Mouse (Mus musculus): ENCODE measurements at regions not wholly inside any gene's neighbourhood (a gene's known extent, or its start where the extent isn't known, plus 50 kb on each side); places are given as distances from the start of the nearest gene placed in this dataset.

DNA sequence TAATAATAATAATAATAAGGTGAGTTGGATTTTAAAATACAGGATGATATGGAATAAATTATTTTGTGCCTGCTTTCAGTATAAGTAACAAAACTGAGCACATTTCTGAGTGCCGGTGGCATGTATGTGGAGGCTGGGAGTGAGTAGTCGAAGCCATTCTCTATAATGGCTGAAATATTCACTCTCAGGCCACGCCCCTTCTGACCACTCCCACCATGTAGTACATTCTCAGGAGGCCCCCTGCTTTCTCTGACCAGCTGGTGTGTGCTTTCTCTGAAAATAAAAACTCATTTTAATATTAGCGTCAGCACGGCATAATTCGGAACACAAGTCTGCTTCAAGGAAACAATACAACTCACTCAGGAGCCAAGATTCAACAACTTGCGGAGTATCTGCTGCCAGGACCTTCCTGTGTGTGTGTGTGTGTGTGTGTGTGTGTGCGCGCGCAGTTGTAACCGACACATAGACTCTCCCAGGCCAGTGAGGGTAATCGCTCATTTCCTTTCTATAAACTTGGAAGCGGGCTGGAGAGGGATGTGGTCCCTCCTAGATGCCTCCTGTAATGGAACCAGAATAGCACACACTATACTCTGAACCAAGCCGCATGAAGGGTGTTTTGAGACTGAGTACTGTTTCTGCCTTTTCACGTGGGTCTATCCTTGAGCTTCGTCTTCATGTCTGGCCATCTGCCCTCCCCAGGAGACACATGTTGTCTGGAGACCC, 67.9 kb upstream of the Sesn3 start:
- H3K4me1 ChIP-seq = no peaks in the 10 kb centered on the region; the same call in 1 of the 2 replicates
- 84% methylated on average over 16 of the region's 16 CpGs for WGBS
- no peaks in the 10 kb centered on the region for H3K27me3 ChIP-seq
- no peak overlapping the region for H3K27ac ChIP-seq
- H3K36me3 ChIP-seq = no peaks in the 10 kb centered on the region
- no peak overlapping the region for H3K4me2 ChIP-seq (replicated peaks)
- H3K4me3 ChIP-seq = no peak overlapping the region
- no peak overlapping the region for H3K9ac ChIP-seq
- no peak for ATAC-seq (ENCODE audit: insufficient number of reproducible peaks, insufficient read depth, low FRiP score, low TSS enrichment)
- no peaks in the 10 kb centered on the region for H3K9me3 ChIP-seq

DNA sequence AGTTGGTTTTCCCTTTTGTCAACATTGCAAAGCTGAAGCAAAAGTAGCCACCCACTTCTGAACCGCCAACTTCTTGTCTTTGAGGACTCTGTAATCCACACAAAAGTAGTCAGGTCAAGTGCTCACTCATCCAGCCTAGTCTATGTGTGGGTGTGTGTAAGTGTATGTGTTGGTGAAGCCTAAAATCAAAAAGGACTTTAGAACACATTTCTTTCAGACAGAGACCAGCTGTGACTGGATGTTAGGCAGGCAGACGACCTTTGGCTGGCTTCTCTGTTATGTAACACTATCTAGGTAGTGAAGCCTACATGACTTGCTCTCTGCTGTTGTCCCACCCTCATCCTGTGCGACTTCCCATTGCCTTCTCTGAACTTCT, 67.3 kb upstream of the Sesn3 start:
- H3K4me2 ChIP-seq (replicated peaks) = no peak overlapping the region
- H3K9ac ChIP-seq = no peak overlapping the region
- H3K27me3 ChIP-seq = no peaks in the 10 kb centered on the region
- no peak overlapping the region for H3K27ac ChIP-seq
- no peak overlapping the region for H3K4me3 ChIP-seq
- H3K4me1 ChIP-seq = no peaks in the 10 kb centered on the region; the same call in 1 of the 2 replicates
- 73% methylated on average over 3 of the region's 3 CpGs for WGBS
- ATAC-seq (ENCODE audit: insufficient number of reproducible peaks, insufficient read depth, low FRiP score, low TSS enrichment) = no peak
- no peaks in the 10 kb centered on the region for H3K9me3 ChIP-seq
- H3K36me3 ChIP-seq = no peaks in the 10 kb centered on the region

DNA sequence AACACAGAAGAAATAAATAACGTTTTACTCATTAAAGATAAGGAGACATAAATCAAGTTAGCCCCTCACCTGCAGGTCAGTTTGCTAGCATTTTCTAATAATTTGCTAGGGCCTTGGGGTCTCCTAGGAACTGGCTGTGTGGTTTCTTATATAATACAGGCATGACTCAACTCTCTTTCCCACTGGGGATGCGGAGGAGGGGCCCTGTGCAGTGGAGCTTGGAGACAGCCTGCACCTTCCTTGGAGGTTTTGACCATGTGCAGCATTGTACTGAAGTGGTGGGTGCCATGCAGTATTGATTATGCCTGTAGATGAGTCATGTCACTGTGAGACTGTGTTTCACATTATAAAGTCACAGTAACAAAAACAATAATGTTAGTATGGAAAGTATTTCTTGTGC, 61.6 kb upstream of the Sesn3 start:
- H3K9ac ChIP-seq = no peak overlapping the region
- H3K9me3 ChIP-seq = no peaks in the 10 kb centered on the region
- no peak overlapping the region for H3K4me2 ChIP-seq (replicated peaks)
- no peak for ATAC-seq (ENCODE audit: insufficient number of reproducible peaks, insufficient read depth, low FRiP score, low TSS enrichment)
- WGBS = 84% methylated on average over 2 of the region's 2 CpGs
- H3K27ac ChIP-seq = no peak overlapping the region
- no peak overlapping the region for H3K4me3 ChIP-seq
- H3K36me3 ChIP-seq = no peaks in the 10 kb centered on the region
- H3K27me3 ChIP-seq = no peaks in the 10 kb centered on the region
- H3K4me1 ChIP-seq = peaks cover 3% of the 10 kb centered on the region; the same call in 1 of the 2 replicates

DNA sequence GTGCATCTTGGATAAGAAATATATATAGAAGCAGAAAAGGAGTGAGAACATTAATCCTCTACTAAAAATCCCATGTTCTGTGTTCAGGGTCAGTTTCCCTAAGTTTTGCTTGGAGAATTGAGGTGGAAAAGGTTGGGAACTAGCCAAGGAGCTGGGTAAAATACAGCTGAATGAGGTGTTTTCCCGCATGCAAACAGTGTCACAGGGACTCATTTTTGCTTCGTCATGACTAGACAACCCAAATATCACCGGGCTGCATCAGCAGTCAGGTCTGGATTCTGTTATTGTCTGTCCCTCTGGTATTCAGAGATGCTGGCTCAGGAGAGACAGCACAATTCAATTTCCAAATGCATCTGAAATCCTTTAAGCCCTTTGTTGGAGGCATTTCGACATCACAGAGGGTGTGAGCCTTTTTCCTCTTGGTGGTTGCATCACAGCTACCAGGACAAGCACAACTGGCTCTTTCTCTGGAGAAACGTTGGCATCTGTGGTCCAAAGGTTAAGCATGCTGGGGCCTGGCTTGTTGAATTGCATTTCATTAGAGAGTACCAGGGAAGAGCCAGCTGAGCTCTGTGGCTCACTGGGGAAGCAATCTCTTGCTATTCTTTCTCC, 59.6 kb upstream of the Sesn3 start:
- Histone ChIP-seq H3K4me3 (no peak overlapping the region), H3K9ac (no peak overlapping the region), H3K36me3 (no peaks in the 10 kb centered on the region), H3K9me3 (no peaks in the 10 kb centered on the region), H3K27me3 (no peaks in the 10 kb centered on the region), H3K4me2 (replicated peaks) (no peak overlapping the region), H3K27ac (no peak overlapping the region), H3K4me1 (peaks cover 3% of the 10 kb centered on the region; the same call in 1 of the 2 replicates)
- 49% methylated on average over 5 of the region's 5 CpGs for WGBS
- no peak for ATAC-seq (ENCODE audit: insufficient number of reproducible peaks, insufficient read depth, low FRiP score, low TSS enrichment)

DNA sequence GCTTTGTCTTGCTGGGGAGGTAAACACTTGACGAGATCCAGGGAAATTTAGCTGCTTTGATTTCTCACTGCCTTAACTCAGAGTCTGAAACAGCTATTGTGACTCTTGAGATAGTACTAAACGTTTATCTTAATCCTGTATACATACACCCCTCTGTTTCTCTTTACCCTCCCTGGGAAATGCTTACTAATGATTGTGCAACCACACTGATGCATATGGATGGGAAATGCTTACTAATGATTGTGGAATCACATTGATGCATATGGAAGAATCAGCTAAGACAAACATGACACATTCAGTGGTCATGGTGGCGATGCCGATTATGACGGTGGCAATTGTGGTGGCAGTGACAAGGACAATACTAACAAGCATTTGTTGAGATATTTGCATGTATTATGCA, 58.9 kb upstream of the Sesn3 start:
- H3K27me3 ChIP-seq = no peaks in the 10 kb centered on the region
- H3K4me2 ChIP-seq (replicated peaks) = no peak overlapping the region
- no peak for ATAC-seq (ENCODE audit: insufficient number of reproducible peaks, insufficient read depth, low FRiP score, low TSS enrichment)
- H3K36me3 ChIP-seq = no peaks in the 10 kb centered on the region
- peaks cover 3% of the 10 kb centered on the region; the same call in 1 of the 2 replicates for H3K4me1 ChIP-seq
- H3K9ac ChIP-seq = no peak overlapping the region
- no peak overlapping the region for H3K27ac ChIP-seq
- 82% methylated on average over 5 of the region's 5 CpGs for WGBS
- no peak overlapping the region for H3K4me3 ChIP-seq
- H3K9me3 ChIP-seq = no peaks in the 10 kb centered on the region

DNA sequence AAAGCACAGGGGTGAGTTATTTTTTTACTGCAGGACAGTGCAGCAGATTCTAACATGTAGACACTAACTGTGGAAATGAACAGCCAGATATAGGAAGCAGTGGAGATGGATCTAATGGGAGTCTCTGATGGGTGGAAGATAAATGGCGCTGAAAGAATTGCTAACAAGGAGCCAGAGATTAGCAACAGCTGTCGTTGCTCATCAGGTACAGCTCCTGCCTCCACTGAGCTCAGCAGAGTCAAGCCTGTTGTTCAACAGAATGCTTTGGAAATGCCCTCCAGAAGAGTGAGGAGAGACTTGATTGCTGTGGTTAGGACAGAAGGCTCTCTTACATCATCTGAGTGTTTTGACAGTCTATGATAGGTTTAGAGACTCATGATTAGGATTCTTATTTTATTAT, 51.9 kb upstream of the Sesn3 start:
- 53% methylated on average over 2 of the region's 2 CpGs for WGBS
- H3K4me3 ChIP-seq = no peak overlapping the region
- no peak overlapping the region for H3K27ac ChIP-seq
- H3K4me1 ChIP-seq = no peaks in the 10 kb centered on the region
- no peak for ATAC-seq (ENCODE audit: insufficient number of reproducible peaks, insufficient read depth, low FRiP score, low TSS enrichment)
- no peak overlapping the region for H3K9ac ChIP-seq
- H3K36me3 ChIP-seq = no peaks in the 10 kb centered on the region
- H3K9me3 ChIP-seq = no peaks in the 10 kb centered on the region
- H3K27me3 ChIP-seq = no peaks in the 10 kb centered on the region
- no peak overlapping the region for H3K4me2 ChIP-seq (replicated peaks)

Data from embryonic facial prominence, embryonic 12.5 days (tissue).